In the genomic region with DNA sequence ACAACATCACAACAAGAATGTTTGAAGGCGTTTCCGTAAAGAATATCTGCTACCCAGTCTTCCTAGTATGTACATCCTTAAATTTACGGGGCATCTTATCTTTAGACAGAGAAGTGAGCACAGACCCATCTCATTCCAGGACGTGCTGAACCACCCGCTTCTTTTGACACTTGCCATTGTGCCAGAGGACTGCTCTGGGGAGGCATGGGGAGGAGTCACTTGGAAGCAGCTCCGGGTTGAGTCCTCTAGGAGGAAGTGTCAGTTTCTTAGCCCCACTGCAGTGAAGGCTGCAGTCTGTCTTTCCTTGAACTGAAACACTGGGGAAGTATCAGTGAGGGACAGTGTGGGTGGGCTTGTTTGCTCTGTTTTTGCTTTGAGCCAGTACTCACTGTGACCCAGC, we compare ENCODE assay signal across 8 mouse cellular contexts. TPM values are rescaled to one million over a fixed set of nuclear protein-coding genes. Genes with fewer than 3 reads are reported as not detected.
DNase-seq lines count a peak whose midpoint lies in the region; ATAC-seq and TF ChIP-seq lines count a peak whose summit lies in the region.

No protein-coding gene starts in this region.

- no peak for DNase-seq in lung, postnatal 10 days
- no peak for DNase-seq in embryonic facial prominence, embryonic 14.5 days (ENCODE audit: low spot score)
- DNase-seq in gastrocnemius, adult 18-20 months (ENCODE audit: low spot score) = no peak
- DNase-seq in left cerebral cortex, postnatal 36 days (ENCODE audit: low spot score in 2 of 2) = no peak
- DNase-seq in thymus, postnatal 0 days (ENCODE audit: low spot score) = no peak

- no peak overlapping the region for H3K27ac ChIP-seq in lung, embryonic 15.5 days
- no peak overlapping the region for H3K27ac ChIP-seq in embryonic facial prominence, embryonic 14.5 days (replicated peaks; ENCODE audit: low read depth, low read length)
- no peak overlapping the region for H3K27ac ChIP-seq in limb, embryonic 12.5 days
- H3K27ac ChIP-seq in small intestine, adult 2 months (ENCODE audit: insufficient read depth, low read depth, low read length) = no peak overlapping the region

- intact Hi-C loops in left cerebral cortex, postnatal 36 days (cut with DNase I) = no loop called here

- peaks cover 34% of the 10 kb centered on the region for H3K36me3 ChIP-seq in lung, embryonic 15.5 days
- peaks cover 46% of the 10 kb centered on the region for H3K36me3 ChIP-seq in embryonic facial prominence, embryonic 14.5 days (ENCODE audit: control insufficient read depth, insufficient read depth, low read length)
- H3K36me3 ChIP-seq in limb, embryonic 12.5 days = peaks cover 45% of the 10 kb centered on the region
- peaks cover 15% of the 10 kb centered on the region for H3K36me3 ChIP-seq in small intestine, adult 2 months (ENCODE audit: control insufficient read depth, insufficient read depth, low read length)

- H3K4me1 ChIP-seq in lung, embryonic 15.5 days = peaks cover 12% of the 10 kb centered on the region
- peaks cover 7% of the 10 kb centered on the region for H3K4me1 ChIP-seq in embryonic facial prominence, embryonic 14.5 days (ENCODE audit: control insufficient read depth, insufficient read depth, low read length)
- H3K4me1 ChIP-seq in limb, embryonic 12.5 days (replicated peaks) = peaks cover 11% of the 10 kb centered on the region
- H3K4me1 ChIP-seq in small intestine, adult 2 months (ENCODE audit: control insufficient read depth, insufficient read depth, insufficient read length, low read length) = peaks cover 5% of the 10 kb centered on the region; the same call in 1 of the 2 replicates

- TF ChIP-seq CTCF in small intestine, adult 2 months (IDR thresholded peaks at IDR 0.05; ENCODE audit: extremely low read depth, insufficient read length, insufficient replicate concordance, low read depth, low read length) = no peak

- H3K4me3 ChIP-seq in lung, embryonic 15.5 days = peak overlapping the region; percentile 61
- peak overlapping the region; percentile 85 for H3K4me3 ChIP-seq in embryonic facial prominence, embryonic 14.5 days (ENCODE audit: low read depth, low read length)
- peak overlapping the region; percentile 84 for H3K4me3 ChIP-seq in limb, embryonic 12.5 days (replicated peaks)
- peak overlapping the region; percentile 18 for H3K4me3 ChIP-seq in small intestine, adult 2 months (ENCODE audit: low read depth, low read length)

- no peak for ATAC-seq in lung, embryonic 15.5 days (ENCODE audit: borderline replicate concordance, extremely low read depth, low FRiP score, low TSS enrichment)
- ATAC-seq in embryonic facial prominence, embryonic 14.5 days (ENCODE audit: low read depth) = no peak
- no peak for ATAC-seq in limb, embryonic 12.5 days (ENCODE audit: insufficient number of reproducible peaks, insufficient read depth, low FRiP score, low TSS enrichment, low read depth)

- H3K27me3 ChIP-seq in lung, embryonic 15.5 days = no peaks in the 10 kb centered on the region
- H3K27me3 ChIP-seq in embryonic facial prominence, embryonic 14.5 days (replicated peaks; ENCODE audit: control insufficient read depth, insufficient read depth, low read length) = no peaks in the 10 kb centered on the region
- H3K27me3 ChIP-seq in limb, embryonic 12.5 days = no peaks in the 10 kb centered on the region
- H3K27me3 ChIP-seq in small intestine, adult 2 months (ENCODE audit: control insufficient read depth, insufficient read depth, low read length) = no peaks in the 10 kb centered on the region

- peak overlapping the region; percentile 77 for H3K9ac ChIP-seq in lung, embryonic 15.5 days
- H3K9ac ChIP-seq in embryonic facial prominence, embryonic 14.5 days (ENCODE audit: low read depth, low read length) = peak overlapping the region; percentile 92
- peak overlapping the region; percentile 85 for H3K9ac ChIP-seq in limb, embryonic 12.5 days (replicated peaks)

- peak overlapping the region; percentile 81 for H3K4me2 ChIP-seq in lung, embryonic 15.5 days
- H3K4me2 ChIP-seq in embryonic facial prominence, embryonic 14.5 days (ENCODE audit: low read depth, low read length) = peak overlapping the region; percentile 88
- peak overlapping the region; percentile 91 for H3K4me2 ChIP-seq in limb, embryonic 12.5 days

- no peak for TF ChIP-seq POLR2A in small intestine, adult 2 months (IDR thresholded peaks at IDR 0.05; ENCODE audit: low read depth, low read length)

- H3K9me3 ChIP-seq in lung, embryonic 15.5 days = no peaks in the 10 kb centered on the region
- H3K9me3 ChIP-seq in embryonic facial prominence, embryonic 14.5 days (ENCODE audit: control insufficient read depth, low read length) = no peaks in the 10 kb centered on the region
- no peaks in the 10 kb centered on the region for H3K9me3 ChIP-seq in limb, embryonic 12.5 days

- 20% methylated on average over 6 of the region's 6 CpGs for WGBS in lung, embryonic 15.5 days
- 33% methylated on average over 6 of the region's 6 CpGs for WGBS in embryonic facial prominence, embryonic 14.5 days
- 45% methylated on average over 6 of the region's 6 CpGs for WGBS in limb, embryonic 12.5 days
- 5% methylated on average over 6 of the region's 6 CpGs for WGBS in small intestine, adult 2 months

RNA-seq across cellular contexts. Expression of a gene that starts 1.0 kb away (rescaled TPM):
- polyA plus RNA-seq in lung, embryonic 15.5 days (2015; fragmentation: Nextera tagmentation; extraction: Ambion mirVana) = 27.3 and 29.2 TPM in 2 replicates
- polyA plus RNA-seq in embryonic facial prominence, embryonic 14.5 days (2014; fragmentation: Nextera tagmentation; extraction: Ambion mirVana) = 22.5 and 26.4 TPM in 2 replicates
- 48.5 and 50.8 TPM in 2 replicates for polyA plus RNA-seq in limb, embryonic 12.5 days (2016; fragmentation: Nextera tagmentation; extraction: Ambion mirVana)
- 0.91 and 1.1 TPM in 2 replicates for polyA plus RNA-seq in small intestine, adult 2 months (2012; rRNA removed)
- total RNA-seq in gastrocnemius, adult 18-20 months (2021) = 1 to 10 TPM; 1.6 TPM
- total RNA-seq in left cerebral cortex, postnatal 36 days (2021) = 10 to 100 TPM; 24.1 to 24.7 TPM
- polyA plus RNA-seq in thymus, postnatal 0 days (2015; fragmentation: Nextera tagmentation; extraction: Ambion mirVana) = 20.9 and 21.4 TPM in 2 replicates

RNA-seq across cellular contexts. Expression of a gene that starts 43.8 kb away (rescaled TPM):
- 14.1 and 18.8 TPM in 2 replicates for polyA plus RNA-seq in lung, embryonic 15.5 days (2015; fragmentation: Nextera tagmentation; extraction: Ambion mirVana)
- polyA plus RNA-seq in embryonic facial prominence, embryonic 14.5 days (2014; fragmentation: Nextera tagmentation; extraction: Ambion mirVana) = 18.1 and 19.4 TPM in 2 replicates
- polyA plus RNA-seq in limb, embryonic 12.5 days (2016; fragmentation: Nextera tagmentation; extraction: Ambion mirVana) = 48.9 and 50.5 TPM in 2 replicates
- 2.3 and 5.9 TPM in 2 replicates for polyA plus RNA-seq in small intestine, adult 2 months (2012; rRNA removed)
- 10 to 100 TPM; 12.4 to 14.1 TPM for total RNA-seq in gastrocnemius, adult 18-20 months (2021)
- 10 to 100 TPM; 16.5 to 19.3 TPM for total RNA-seq in left cerebral cortex, postnatal 36 days (2021)
- polyA plus RNA-seq in thymus, postnatal 0 days (2015; fragmentation: Nextera tagmentation; extraction: Ambion mirVana) = 3.5 and 5.6 TPM in 2 replicates

Comparison
In these comparisons a context has a peak if more than half of its experiments do, and no peak if none do; other contexts are left out.
1. H3K4me3 ChIP-seq: peak in every context shown above with its lines; median percentile 85 in embryonic facial prominence, embryonic 14.5 days; 84 in limb, embryonic 12.5 days; 61 in lung, embryonic 15.5 days; 18 in small intestine, adult 2 months.
2. RNA of a gene that starts 1.0 kb away (polyA plus RNA-seq): 48.5 to 50.8 TPM in limb, embryonic 12.5 days, 27.3 to 29.2 TPM in lung, embryonic 15.5 days, 22.5 to 26.4 TPM in embryonic facial prominence, embryonic 14.5 days and 20.9 to 21.4 TPM in thymus, postnatal 0 days; 0.91 to 1.1 TPM in small intestine, adult 2 months; every median in the first group is over 10 times any median in the second.
3. Peak in every context shown above with its lines, with median percentiles within 50 percentile points of each other: H3K4me2 ChIP-seq and H3K9ac ChIP-seq.